Mouse (Mus musculus) heart, embryonic 12.5 days (tissue): ENCODE measurements around the gene Csn1s1. TPM values are rescaled to one million over a fixed set of nuclear protein-coding genes. Genes with fewer than 3 reads are reported as not detected.

Experiments used
- ATAC-seq: fragments of 200-750 bp; cut with Nextera tagmentation; 2 replicates; pipeline ENCODE4 v1.8.0; 2017; ENCODE audit warnings: moderate TSS enrichment, moderate library complexity; ENCODE audit not compliant: insufficient number of reproducible peaks, low FRiP score
- H3K27ac ChIP-seq: fragments of 300-500 bp; sonication (generic); 2 replicates; pipeline ENCODE4 v1.5.1; 2016; ENCODE audit warnings: mild to moderate bottlenecking, moderate library complexity; ENCODE audit not compliant: poor library complexity, severe bottlenecking
- H3K27me3 ChIP-seq: fragments of 300-500 bp; sonication (generic); replicated peaks from 2 replicates; pipeline ENCODE4 v1.6.1; 2016; ENCODE audit warnings: mild to moderate bottlenecking, moderate library complexity
- H3K36me3 ChIP-seq: fragments of 300-500 bp; sonication (generic); 2 replicates; pipeline ENCODE4 v1.6.1; 2016; ENCODE audit warnings: mild to moderate bottlenecking, moderate library complexity
- H3K4me1 ChIP-seq: fragments of 300-500 bp; sonication (generic); replicated peaks from 2 replicates; pipeline ENCODE4 v1.6.1; 2016; ENCODE audit warnings: mild to moderate bottlenecking
- H3K4me2 ChIP-seq: fragments of 300-500 bp; sonication (generic); 2 replicates; pipeline ENCODE4 v1.6.1; 2016; ENCODE audit warnings: mild to moderate bottlenecking, moderate library complexity
- H3K4me3 ChIP-seq: fragments of 300-500 bp; sonication (generic); 2 replicates; pipeline ENCODE4 v1.5.1; 2016; ENCODE audit warnings: mild to moderate bottlenecking
- H3K9ac ChIP-seq: fragments of 300-500 bp; sonication (generic); 2 replicates; pipeline ENCODE4 v1.6.1; 2016; ENCODE audit warnings: mild to moderate bottlenecking, moderate library complexity
- H3K9me3 ChIP-seq: fragments of 300-500 bp; sonication (generic); replicated peaks from 2 replicates; pipeline ENCODE4 v1.6.1; 2016; ENCODE audit warnings: mild to moderate bottlenecking, moderate library complexity
- WGBS: fragments of 180-500 bp; shearing (Covaris S2); methylation state at CpG from one replicate; pipeline ENCODE4 v1.1.7; 2016; 5-methylcytosine and 5-hydroxymethylcytosine counted together
- polyA plus RNA-seq: library from polyadenylated mRNA; unstranded; fragments of >200 nt; fragmentation: Nextera tagmentation; extraction: Ambion mirVana; gene quantifications from 2 replicates; pipeline ENCODE4 v1.2.1, GENCODE M21; 2016

Csn1s1 gene
- polyA plus RNA-seq = not detected in 2 replicates

DNA sequence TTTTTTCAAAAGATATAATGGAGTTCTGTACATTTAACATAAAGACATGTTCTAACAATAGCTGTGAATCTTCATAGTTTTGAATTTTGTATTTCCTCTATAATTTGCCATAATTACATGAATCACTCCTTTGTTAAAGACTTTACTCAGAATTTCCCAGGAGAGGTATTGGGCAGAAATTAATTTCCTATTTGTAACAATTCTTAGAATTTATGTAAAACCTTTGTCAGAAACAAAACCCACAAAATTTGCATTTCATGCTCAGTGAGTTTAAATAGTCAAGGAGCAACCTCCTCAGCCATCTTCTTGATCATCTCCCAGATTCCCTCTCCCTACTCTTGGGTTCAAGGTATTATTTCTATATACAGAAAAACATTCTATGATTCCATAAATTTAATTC, at the start of gene Csn1s1:
TSS of gene Csn1s1 (plus strand) at position 301 of the 400 bp plus-strand sequence.
- Histone ChIP-seq H3K27ac (no peak within 1 kb of the TSS), H3K36me3 (no peaks in the 10 kb centered on the region), H3K9ac (no peak within 1 kb of the TSS)

DNA sequence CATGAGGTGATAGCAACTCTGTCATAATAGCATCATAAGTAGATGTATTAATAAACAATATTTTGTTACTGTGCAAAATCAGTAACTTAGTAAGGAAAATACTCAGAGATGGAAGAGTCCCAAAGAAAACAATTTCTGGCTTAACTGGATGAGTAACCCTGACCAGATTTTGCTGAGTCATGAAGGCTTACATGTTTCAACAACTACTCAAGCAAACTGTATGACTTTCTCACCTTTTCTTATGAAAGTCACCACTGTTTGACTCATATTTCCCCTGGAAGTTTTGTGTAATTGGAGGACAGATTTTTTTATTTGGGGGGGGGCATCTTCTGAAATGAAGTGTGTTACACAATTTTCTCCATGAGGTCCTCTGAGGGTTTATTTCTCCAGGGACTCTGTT, 43.3 kb upstream of the Csn1s1 start:
- Histone ChIP-seq H3K4me3 (no peak overlapping the region), H3K4me1 (no peaks in the 10 kb centered on the region), H3K27ac (no peak overlapping the region), H3K9ac (no peak overlapping the region), H3K36me3 (no peaks in the 10 kb centered on the region), H3K9me3 (no peaks in the 10 kb centered on the region; the same call in 1 of the 2 replicates), H3K27me3 (no peaks in the 10 kb centered on the region), H3K4me2 (no peak overlapping the region)
- ATAC-seq = no peak

More for the DNA sequence above, at the start of gene Csn1s1:
- Histone ChIP-seq H3K4me3 (no peak within 1 kb of the TSS), H3K9me3 (no peaks in the 10 kb centered on the region), H3K4me2 (no peak within 1 kb of the TSS), H3K27me3 (no peaks in the 10 kb centered on the region), H3K4me1 (no peaks in the 10 kb centered on the region)
- no peak for ATAC-seq

DNA sequence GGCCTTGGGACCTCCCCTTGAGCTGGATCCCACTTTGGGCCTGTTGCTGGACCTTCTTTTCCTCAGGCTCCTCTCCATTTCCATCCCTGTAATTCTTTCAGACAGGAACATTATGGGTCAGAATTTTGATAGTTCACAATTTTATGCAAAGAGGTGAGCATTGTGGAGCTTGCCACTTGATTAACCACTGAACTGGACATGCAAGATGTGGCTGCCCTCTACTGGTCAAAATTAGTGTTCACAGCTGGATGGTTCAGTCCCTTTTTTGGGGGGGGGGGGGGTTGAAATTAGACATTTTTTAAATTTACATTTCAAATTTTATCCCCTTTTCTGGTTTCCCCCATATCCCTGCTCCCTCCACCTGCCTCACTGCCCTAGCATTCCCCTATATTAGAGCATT, 23.2 kb upstream of the Csn1s1 start:
- Histone ChIP-seq H3K4me3 (no peak overlapping the region), H3K27me3 (no peaks in the 10 kb centered on the region), H3K9ac (no peak overlapping the region), H3K4me1 (no peaks in the 10 kb centered on the region), H3K9me3 (no peaks in the 10 kb centered on the region), H3K4me2 (no peak overlapping the region), H3K27ac (no peak overlapping the region), H3K36me3 (no peaks in the 10 kb centered on the region)
- no peak for ATAC-seq

DNA sequence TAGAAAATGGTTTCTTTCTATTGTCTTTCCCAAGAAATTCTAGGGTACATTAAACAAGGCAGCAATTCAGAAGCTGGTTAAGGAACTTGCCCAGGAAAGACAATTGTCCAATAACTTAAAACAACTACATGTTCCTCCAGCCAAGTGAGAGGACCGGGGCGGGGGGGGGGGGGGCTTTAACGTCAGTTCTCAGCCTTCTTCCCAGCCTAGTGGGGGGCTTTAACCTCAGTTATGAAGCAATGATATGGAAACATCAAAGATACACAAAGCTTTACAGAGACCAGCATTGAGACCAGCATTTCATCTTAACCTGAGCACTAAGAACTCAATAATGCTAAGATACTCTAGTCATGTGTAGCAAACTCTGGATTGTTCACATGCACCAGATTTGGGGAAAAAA, 33.5 kb downstream of the Csn1s1 start, which contains the start of gene Csn2:
TSS of gene Csn2 (minus strand) at position 101 of the 400 bp plus-strand sequence.
- ATAC-seq = no peak
- no peak within 1 kb of the TSS for H3K27ac ChIP-seq
- no peaks in the 10 kb centered on the region for H3K9me3 ChIP-seq
- no peaks in the 10 kb centered on the region for H3K27me3 ChIP-seq
- no peaks in the 10 kb centered on the region for H3K4me1 ChIP-seq
- no peak within 1 kb of the TSS for H3K4me2 ChIP-seq
- no peaks in the 10 kb centered on the region for H3K36me3 ChIP-seq
- no peak within 1 kb of the TSS for H3K4me3 ChIP-seq
- 79% methylated on average over 3 of the region's 3 CpGs for WGBS
- H3K9ac ChIP-seq = no peak within 1 kb of the TSS

DNA sequence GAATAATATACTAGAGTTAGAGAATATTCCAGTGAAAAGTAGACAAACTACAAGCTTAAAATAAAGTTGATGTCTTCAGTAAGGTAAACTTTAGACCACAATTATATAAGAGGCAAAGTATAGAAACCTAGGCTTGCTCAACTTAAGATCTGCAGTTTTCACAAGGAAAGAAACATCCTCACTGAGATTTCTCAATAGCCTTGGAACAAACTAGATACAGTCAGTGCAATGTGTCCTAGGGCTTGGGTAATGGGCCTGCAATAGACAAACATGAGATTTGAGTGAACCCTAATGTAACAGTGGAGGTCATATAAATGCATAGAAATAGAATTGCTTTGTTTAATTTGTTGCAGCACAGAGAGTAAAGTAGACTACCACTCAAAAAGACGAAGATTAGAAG, 39.9 kb downstream of the Csn1s1 start:
- Histone ChIP-seq H3K36me3 (no peaks in the 10 kb centered on the region), H3K4me1 (no peaks in the 10 kb centered on the region), H3K9me3 (no peaks in the 10 kb centered on the region), H3K9ac (no peak overlapping the region), H3K4me2 (no peak overlapping the region), H3K27me3 (no peaks in the 10 kb centered on the region), H3K4me3 (no peak overlapping the region), H3K27ac (no peak overlapping the region)
- 61% methylated on average over 1 of the region's 1 CpGs for WGBS
- ATAC-seq = no peak

Other genes with a start within 250 kb of the Csn1s1 start
- gene Ugt2b38, start 242.0 kb upstream of the Csn1s1 start, polyA plus RNA-seq = not detected in 2 replicates
- not detected in 2 replicates for gene Ugt2a2, start 183.9 kb upstream of the Csn1s1 start, polyA plus RNA-seq
- gene Gm43638, start 179.4 kb upstream of the Csn1s1 start, polyA plus RNA-seq = not detected in 2 replicates
- gene Ugt2a1, start 175.3 kb upstream of the Csn1s1 start, polyA plus RNA-seq = not detected in 2 replicates
- gene Sult1b1, start 128.0 kb upstream of the Csn1s1 start, polyA plus RNA-seq = not detected in 2 replicates
- not detected in 2 replicates for gene Sult1d1, start 97.2 kb upstream of the Csn1s1 start, polyA plus RNA-seq
- not detected in 2 replicates for gene Sult1e1, start 74.6 kb upstream of the Csn1s1 start, polyA plus RNA-seq
- not detected in 2 replicates for gene Csn2, start 33.4 kb downstream of the Csn1s1 start, polyA plus RNA-seq
- gene Csn1s2a, start 108.4 kb downstream of the Csn1s1 start, polyA plus RNA-seq = not detected in 2 replicates
- not detected in 2 replicates for gene Csn1s2b, start 141.9 kb downstream of the Csn1s1 start, polyA plus RNA-seq
- gene Prr27, start 159.5 kb downstream of the Csn1s1 start, polyA plus RNA-seq = not detected in 2 replicates
- gene Odam, start 218.8 kb downstream of the Csn1s1 start, polyA plus RNA-seq = not detected in 2 replicates